Mouse (Mus musculus) 3134 (cell line): ENCODE data around the gene B430306N03Rik.
"Not testable (repeated sequence)": the region's sequence is repeated elsewhere in the genome, so short reads cannot be mapped to it uniquely, and the experiment has no call there.

ENCODE experiments used
- DNase-seq: peaks from one replicate; pipeline ENCODE4 v3.0.0-alpha.2; 2011; ENCODE audit warnings: low spot score; ENCODE audit not compliant: insufficient read length; ENCODE audit errors: extremely low read depth

Gene B430306N03Rik

DNA sequence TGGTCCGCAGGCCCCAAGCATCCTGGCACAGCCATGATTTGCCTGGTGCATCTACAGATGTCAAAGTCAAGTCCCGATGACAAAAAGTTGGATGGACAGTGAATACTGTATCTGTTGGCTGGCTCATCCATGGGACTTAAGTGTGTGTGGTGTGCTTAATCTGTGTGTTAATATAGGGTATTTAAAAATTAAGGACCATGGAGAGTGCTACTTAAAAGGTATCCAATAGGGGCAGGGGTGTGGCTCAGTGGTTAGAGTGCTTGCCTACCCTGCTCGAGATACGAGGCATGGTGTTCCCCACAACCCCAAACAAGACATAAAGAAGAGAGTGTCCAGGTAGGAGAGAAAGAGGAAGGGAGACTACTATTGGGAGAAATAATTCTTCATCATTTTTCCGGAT, 14.1 kb upstream of the B430306N03Rik start:
- no peak for DNase-seq

DNA sequence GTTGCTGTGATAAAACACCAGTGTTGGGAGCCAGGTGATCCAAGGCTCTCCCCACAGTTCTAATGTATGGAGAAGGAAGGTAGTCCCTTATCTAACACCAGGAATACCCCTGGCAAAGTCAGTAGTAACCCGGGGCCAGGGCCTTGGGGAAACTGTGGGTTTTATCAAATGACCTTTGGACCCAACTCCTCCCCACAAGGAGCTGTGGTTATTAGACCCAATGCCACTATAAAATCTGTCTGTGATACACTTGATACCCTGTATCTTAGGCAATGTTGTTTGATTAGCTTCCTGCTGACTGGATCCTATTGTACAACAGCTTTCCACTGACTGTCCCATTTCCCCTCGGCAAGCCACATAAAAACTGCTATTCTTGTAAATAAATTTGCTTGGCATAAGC, 3.8 kb upstream of the B430306N03Rik start:
- DNase-seq: no peak

DNA sequence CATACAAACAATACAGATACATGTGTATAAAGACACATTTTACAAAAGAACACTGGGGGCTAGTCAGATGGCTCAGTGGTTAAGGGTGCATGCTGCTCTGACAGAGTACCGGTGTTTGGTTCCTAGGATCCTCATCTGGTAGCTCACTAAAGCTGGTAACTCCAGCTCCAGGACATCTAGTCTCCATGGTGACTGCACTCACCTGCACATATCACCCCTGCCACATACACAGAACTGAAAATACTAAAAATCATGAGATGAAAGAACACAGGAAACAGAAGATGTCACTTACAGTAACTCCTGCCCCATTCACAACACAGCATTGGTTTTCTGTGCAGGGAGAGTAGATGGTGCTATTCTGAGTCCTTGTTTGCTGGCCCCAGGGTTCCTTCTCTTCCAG, 2.7 kb downstream of the B430306N03Rik start:
- no peak for DNase-seq

DNA sequence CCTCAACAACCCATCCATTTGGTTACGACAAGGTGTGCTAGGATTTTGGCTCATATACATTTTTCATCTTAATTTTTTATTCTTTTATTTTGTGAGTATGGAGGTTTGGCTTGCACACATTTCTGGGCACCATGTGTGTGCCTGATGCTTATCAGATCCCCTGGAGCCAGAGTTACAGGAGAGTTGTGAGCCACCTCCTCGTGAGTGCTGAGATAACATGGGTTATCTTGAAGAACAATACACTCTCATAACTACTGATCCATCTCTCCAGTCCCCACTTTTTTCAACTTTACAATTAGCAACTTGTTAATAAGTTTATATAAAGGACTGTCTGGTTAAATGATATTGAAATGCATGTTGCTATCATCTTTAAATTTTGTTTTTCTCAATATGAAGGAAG, 5.3 kb downstream of the B430306N03Rik start:
- no peak for DNase-seq

DNA sequence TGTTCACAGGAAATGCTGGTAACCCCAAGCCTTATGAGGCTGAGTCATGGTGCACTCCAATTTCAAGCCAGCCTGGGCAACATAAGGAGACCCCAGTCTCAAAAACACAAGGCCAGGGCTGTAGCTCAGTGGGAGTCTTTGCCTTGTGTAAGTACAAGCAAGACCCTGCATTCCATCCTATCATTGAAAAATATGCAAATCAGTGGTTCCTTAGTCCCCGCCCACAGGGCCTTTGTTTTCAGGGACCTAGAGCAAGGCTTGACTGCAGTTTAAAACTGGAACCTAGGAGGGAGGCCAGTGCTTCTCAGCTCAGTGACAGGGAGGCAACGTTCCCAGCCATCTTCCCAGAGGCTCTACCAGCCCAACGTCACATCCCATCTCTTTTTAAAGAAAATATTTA, 7.3 kb downstream of the B430306N03Rik start:
- DNase-seq: no peak

DNA sequence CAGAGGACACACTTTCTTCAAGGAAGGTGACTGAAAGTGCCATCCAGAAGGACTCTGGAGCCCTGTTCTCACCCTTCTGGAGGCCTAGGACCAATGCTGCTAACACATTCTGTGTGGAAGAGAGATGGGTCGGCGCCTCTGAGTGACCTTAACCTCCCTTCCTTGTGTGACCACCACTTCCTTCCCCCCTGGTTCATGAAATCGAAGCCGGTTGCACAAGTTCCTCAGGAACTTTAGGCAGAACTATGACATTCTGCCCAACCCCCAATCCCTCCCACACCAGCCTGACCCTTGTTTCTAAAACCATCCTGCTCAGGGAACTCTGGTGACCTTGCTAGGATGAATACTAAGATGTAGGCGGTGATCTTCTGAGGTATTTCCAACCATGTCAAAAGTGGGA, 8.3 kb downstream of the B430306N03Rik start:
- DNase-seq: no peak

DNA sequence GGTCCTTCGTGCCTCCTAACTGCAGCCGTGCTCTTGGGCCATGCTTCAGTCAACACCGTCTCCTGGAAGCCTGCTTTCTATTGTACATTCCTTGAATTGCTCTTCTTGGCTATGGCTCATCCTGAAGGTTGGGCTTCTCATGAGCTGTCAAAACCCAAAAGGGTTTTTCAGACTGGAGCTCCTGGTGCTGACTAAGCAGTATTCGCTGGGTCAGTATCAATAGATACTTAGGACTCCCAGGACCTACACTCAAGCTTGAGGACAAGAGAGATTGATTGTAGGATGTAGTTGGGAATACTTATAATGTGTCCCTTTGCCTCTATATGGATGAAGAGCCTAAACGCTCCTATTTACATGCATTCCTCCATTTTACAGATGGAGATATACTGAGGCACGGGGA, 9.2 kb downstream of the B430306N03Rik start:
- DNase-seq: no peak

DNA sequence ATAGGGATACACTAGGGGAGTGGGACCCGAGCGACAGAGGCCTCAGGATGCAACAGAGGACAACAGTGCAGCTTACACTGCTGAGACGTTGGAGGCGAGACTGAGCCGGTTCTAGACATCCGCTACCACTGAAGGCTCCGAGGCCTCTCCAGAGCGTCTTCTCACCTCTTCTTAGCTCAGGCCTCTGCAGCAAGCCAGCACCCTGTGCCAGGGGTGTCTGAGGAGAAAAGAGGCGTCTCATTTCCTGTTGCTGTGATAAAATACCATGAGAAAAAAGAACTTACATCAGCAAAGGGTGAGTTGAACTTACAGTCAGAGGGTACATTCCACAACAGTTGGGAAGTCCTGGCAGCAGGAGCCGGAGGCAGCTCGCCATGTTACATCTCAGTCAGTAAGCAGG, 9.7 kb downstream of the B430306N03Rik start:
- no peak for DNase-seq

DNA sequence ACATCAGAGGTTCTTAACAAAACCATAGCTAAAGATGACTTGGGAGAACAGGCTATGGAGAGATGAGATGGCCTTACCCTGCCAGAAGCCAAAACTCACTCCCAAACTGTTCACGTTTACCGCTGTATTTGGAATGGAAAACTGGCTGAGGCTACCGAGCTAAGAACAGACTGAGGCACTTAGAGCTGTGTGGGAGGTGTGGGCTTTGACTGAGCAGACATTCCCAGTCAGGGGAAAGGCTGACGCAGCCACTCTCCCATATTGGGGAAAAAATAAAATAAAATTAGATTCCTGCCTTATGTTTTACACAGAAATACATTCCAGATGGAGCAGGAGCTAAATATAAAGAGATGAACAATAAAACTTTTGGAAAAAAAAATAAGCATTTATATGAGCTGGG, 10.7 kb downstream of the B430306N03Rik start:
- no peak for DNase-seq

DNA sequence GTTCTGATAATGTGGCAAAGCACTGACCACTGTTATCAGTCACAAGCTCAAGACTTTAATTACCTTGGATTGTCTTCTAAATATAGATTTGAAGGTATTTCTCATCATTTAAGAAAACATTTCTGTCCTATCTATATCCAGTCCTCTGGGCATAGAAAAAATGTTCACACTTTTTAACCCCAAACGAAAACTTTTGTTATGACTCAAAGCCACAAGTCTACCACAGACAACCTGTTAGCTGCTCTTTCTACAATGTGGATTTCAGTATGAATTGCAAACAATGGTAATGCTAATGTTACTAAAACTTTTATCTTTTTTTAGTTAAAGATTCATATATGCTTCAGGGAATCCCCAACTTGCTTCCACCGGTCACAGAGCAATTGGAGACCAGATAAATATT, 16.6 kb downstream of the B430306N03Rik start:
- DNase-seq: no peak

DNA sequence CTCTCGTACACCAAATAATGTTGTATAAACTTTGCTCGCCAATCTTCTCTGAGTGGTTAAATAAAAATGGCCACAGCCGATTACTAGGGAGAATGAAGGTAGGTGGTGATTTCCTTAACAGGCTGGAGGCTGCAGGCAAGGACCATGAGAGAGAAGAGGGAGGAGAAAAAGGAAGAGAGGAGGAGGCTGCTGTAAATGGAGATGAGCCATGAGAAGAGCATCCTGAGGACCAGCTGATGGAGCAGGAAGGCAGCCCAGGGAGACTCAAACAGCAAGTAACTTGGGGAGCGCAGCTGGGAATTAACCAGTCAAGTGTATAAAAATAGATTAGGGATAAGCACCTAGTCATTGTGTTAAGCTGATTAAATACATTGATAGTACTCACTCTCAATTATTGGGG, 18.2 kb downstream of the B430306N03Rik start:
- DNase-seq: no peak

DNA sequence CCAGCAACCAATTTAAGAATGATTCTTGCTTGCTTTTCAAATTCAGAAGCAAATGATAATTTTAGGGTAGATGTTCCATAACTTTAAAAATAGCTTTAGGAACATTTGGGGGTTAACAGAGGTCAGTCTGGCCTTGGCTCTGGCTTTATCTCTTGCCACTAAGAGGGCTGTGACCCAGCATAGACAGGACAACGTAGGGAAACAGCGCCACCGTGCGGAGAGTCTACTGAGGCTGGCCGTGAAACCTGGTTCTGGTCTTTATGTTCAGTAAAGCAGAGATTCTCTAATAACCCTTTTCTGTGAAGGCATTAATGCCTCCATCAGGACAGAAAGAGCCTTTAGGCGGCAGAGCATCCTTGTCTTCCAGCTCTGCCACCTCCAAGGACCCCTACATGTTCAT, 20.9 kb downstream of the B430306N03Rik start:
- peak; percentile 21 for DNase-seq

DNA sequence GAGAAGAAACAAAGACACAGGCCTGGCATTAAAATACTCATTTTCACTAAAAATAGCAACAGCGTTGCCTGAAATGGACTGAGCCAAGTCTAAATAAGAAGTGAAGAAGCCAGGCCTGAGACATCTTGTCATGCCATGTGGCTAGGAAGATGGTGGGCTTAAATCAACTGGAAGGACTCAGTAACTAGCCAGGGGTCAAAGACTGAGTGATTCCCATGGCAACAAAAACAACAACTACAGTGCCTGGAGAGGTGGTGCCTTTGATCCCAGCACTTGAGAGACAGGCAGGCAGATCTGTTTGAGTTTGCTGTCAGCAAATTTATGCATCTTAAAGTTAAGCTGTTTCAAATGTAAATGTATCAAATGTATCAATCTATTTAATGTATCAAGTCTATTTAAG, 24.3 kb downstream of the B430306N03Rik start:
- no peak for DNase-seq

DNA sequence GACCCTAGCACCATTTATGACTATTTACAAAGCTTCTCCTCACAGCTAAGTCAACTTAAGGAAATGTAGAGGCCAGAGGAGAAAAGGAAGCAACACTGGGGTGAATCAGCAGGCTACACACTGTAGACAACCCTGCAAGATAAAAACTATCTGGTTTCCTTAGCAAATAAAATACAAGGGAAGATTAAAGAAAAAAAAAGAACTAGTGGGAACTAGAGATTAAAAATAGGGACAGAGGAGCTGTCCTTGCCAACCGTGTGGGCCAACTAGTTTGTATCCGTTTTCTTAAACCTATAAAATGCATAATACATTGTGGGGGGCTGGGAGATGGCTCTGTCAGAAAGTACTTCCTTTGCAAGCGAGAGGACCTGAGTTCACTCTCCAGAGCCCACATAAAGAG, 26.0 kb downstream of the B430306N03Rik start:
- DNase-seq: no peak

DNA sequence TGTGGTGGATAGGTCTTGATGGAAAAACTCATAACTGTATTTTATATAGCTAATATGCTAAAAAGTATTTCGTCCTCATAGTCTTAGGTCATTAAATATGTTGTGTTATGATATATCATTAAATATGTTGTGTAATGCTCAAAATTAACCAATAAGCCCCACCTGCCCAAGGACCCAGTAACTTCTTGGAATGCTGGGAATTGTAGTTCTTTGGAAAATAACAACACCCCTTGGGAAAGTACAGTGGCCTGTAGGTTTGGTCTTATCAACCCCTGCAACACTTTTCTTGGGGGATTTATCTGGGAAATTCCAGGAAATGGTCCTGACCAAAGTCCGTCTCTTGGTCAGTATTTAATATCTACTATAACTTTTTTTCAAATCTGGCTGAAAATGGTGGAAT, 27.1 kb downstream of the B430306N03Rik start:
- DNase-seq: no peak

DNA sequence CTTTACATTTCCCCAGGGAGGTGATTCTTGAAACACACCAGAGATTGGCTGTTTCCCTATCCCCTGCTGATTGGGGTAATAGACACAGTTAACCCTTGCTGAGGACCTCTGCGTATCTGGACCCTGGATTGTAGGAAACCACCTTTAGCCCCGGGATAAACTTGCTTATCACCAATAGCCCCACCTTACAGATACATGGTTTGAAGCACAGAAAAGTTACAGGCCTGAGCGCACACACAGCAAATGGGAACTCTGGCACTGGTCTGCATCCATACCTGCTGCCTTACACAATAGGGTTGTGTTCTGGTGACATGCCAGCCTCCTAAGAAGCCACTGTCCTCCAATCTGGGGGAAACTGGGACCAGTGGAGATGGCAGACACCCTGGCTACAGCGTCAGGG, 29.9 kb downstream of the B430306N03Rik start:
- DNase-seq: no peak

DNA sequence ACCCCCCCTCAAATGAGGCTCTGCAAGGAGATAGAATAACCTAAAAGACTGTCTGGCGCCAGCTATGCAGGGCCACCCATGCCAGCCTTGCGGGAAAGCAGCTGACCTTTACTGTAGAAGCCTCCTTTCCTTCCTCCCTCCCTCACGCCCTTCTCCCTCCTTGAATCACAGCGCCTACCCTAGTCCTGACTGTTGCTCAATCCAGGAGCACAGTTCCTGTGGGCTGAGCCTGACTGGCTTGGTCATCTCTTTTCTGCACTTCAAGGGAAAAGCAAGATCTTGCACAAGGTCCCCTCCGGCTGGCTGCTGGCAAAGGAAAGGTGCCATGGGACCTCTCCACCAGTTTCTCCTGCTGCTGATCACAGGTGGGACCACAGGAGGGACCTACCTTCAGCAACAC, 30.3 kb downstream of the B430306N03Rik start, which contains the start of gene Trem2:
Gene Trem2, plus strand, starts transcription at position 171 of the 400 bp plus-strand sequence.
- peak; percentile 60 for DNase-seq

DNA sequence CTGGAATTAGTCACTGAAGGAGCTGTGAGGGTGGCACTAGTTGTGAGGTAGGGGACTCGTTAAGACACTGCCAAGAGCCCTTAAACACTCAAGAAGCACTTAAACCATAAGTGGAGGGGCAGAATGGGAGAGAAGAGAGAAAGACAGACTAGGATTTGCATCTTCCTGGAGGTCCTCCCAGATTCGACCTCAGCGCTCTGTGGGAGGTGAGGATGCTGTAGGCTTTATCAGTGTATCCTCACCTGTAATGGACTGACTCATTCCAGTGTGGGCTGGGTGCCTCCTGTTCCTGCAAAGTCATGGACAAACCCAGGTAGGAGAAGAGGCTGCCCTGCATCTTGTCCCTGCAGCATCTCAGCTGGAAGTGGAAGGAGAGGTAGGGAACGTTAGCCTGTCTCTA, 30.9 kb downstream of the B430306N03Rik start:
- no peak for DNase-seq

DNA sequence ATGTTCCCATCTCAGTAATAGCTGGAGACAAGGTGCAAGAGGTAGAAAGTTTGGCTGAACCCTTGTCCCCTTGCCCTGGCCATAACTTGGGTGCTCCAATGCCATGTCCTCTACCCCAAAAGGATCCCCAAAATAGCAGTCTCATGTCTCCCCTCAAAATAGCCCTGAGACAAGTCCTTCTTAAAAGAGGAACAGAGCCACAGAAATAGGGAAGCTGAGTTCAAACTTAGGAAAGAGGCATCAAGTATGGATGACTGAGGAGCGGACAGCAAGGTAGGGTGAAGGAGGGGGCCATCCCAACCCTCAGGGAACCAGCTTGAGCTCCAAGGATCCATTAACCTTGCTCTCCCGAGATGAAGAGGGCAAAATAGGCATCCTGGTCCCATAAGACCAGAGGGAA, 31.3 kb downstream of the B430306N03Rik start:
- DNase-seq: no peak

DNA sequence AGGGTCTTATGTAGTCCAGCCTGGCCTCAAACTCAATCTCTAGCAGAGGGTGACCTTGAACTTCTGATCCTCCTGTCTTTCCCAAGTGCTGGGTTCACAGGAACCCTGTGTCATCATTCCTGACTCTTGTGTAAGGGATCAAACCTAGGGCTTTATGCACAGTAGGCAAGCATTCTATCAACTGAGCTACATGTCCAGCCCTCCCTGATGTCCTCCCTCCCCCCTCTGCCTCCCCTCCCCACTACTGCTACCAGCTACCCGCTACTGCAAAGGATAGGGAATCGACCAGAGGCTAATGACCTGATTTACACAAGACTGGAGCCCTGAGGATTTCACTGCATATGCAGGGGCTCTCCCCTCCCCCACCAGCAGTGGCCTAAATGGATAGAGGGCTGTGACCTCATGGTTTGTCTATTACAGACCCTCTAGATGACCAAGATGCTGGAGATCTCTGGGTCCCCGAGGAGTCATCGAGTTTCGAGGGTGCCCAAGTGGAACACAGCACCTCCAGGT, 34.8 kb downstream of the B430306N03Rik start:
- no peak for DNase-seq

DNA sequence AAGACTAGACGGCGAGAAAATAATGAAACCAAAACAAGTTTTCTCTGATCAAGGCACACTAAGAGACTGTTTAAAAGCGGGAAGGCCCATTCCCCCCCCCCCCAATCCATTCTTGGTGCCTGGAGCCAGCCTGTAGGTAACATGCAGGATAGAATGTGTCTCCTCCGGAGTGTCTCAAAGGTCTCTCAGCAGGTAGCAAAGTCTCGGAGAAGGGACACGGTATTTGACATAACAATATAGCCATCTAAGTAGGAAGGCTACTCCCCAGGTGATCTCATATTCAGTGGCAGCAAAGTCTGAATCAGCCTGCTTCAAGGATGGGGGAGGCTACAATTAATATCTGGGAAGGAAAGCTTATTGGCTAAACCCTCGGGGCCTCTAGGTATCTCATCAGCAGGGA, 37.0 kb downstream of the B430306N03Rik start:
- not testable (repeated sequence) for DNase-seq

DNA sequence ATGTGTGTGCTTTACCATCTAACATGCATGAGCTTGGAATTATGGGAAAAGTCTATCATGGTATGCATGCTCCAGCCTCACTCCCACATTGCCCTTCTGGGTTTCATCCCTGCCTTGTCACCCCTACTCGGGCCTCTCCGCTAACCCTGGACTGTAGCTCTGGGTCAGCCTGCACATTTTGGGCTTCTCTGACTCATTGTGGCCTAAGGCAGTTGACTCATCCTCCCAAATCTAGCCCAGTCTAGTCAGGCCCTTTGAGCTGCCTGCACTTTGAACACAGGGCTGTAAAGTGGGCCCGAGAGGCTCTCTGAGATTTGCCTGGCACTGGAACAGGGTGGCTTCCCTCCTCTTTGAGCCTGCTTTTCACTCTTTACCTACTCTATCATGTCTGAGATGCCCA, 39.9 kb downstream of the B430306N03Rik start:
- peak; percentile 83 for DNase-seq

DNA sequence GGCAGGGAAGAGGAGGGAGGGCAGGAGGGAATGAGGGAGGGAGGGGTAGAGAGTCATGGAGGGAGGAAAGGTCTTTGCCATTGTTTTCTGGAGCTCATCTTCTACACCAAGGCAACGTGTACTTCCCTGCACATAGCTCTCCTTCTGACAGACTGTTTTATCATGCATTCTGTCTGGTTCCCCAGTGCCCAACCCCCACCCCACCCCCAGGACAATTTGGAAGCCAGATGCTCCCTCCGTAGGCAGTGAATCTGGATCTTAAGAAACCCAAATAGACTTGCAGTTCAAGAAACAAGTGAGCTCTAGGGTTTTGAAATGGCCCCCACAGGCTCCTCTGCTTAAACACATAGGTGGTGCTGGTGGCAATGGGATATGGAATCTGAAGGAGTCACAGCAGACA, 42.0 kb downstream of the B430306N03Rik start:
- DNase-seq: no peak
